Mouse (Mus musculus) cerebellum, postnatal 4 days (tissue): ENCODE data around the gene Lin9.
"Not testable (repeated sequence)": the region's sequence is repeated elsewhere in the genome, so short reads cannot be mapped to it uniquely, and the experiment has no call there.

ENCODE experiments used
- DNase-seq, 2 experiments: peaks; one replicate each; pipeline ENCODE4 v3.0.0; 2022; ENCODE audit warnings: low spot score in 2 of 2, mixed read lengths in 1 of 2

The Lin9 gene

DNA sequence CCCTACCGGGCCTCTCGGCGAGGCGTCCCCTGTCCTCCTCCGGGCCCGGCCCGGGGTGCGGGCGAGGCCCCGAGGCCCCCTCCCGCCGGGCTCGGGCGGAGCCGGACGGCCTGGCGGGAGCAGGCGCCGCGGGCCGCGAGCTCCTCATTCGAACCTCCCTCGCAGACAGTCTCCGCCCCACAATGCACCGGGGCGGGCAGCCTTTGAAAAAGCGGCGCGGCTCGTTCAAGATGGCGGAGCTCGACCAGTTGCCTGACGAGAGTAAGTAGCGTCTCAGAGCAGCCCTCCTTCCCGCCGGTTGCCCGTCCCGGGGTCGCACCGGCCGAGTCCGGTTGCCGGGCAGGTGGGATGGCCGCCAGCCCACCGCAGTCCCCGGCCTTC, at the start of gene Lin9:
TSS of gene Lin9 (plus strand) at position 14 of the 381 bp plus-strand sequence.
- DNase-seq = peak; percentile 77 to 92

DNA sequence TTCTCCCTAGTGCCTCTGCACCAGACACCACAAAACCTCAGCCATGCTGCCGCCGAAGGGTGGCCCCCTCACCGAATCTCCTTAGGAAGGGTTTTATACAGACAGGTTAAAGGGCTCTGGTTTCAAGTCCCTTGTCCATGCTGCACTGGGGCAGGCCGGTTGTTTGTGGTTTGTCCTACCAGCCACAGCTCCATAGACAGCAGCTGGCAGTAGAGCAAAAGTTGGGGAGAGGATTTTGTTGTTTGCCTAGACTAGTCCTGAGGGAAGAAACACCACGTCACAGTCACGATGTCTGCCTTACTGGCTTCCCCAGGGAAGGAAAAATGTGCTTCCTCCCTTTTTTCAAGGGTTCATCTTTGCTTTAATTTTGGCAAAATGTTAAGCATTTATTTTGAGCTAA, 40.4 kb upstream of the Lin9 start:
- no peak for DNase-seq

DNA sequence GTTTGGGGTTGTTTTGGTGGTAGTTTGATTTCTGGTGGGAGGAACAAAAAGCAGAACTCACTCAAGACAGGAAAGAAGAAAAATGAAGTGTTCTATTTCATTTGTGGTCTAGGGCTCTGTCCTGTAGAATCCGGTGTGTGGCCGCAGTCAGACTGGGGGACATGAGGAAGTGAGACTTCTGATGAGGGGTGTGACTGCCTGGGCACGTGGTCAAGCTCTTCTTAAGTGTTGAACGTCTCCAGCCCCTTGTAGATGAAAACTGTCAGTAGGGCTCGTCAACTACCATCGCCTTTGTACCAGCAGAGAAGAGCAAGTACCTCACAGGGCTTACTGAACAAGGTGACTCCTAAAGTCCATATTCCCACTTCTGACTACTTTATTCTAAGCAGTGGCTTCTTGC, 39.1 kb upstream of the Lin9 start:
- no peak for DNase-seq

DNA sequence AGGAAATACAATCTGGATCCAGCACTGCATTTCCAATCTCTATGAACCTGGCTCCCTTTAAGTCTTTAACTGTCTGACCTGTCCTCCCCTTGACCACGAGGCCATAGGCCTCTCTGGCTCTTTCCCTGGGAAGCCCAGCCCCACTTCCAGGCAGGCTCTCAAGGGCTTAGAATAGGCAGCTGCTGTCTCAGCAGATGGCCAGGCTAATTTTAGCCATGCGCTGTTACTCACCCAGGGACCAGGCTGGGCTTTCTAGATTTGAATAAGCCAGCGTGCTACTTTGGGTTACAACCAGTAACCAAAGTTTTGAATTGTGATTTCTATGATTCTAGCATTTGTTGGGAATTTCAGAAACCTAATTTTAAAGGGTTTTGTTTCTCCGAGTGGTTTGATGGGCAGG, 36.4 kb upstream of the Lin9 start:
- peak in 1 of 2 experiments; percentile 10 for DNase-seq

DNA sequence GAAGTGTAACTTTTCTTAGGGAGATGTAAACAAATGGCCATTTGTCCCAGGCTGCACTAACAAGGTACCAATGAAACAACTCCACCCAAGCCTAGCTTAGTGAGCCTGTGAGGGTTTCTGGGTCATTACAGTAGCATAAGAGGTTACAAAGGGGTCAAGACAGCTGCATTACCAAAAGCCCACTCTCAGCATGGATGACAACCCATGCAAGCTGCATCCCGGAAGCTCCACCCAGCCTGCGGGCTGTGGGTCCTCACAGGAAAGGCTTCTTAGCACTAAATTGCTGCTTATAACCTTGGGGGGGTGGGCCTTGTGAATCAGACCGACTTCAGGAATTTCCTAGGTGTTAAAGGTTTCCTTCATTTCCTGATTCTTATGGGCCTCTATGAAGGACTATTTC, 34.8 kb upstream of the Lin9 start:
- DNase-seq = no peak

DNA sequence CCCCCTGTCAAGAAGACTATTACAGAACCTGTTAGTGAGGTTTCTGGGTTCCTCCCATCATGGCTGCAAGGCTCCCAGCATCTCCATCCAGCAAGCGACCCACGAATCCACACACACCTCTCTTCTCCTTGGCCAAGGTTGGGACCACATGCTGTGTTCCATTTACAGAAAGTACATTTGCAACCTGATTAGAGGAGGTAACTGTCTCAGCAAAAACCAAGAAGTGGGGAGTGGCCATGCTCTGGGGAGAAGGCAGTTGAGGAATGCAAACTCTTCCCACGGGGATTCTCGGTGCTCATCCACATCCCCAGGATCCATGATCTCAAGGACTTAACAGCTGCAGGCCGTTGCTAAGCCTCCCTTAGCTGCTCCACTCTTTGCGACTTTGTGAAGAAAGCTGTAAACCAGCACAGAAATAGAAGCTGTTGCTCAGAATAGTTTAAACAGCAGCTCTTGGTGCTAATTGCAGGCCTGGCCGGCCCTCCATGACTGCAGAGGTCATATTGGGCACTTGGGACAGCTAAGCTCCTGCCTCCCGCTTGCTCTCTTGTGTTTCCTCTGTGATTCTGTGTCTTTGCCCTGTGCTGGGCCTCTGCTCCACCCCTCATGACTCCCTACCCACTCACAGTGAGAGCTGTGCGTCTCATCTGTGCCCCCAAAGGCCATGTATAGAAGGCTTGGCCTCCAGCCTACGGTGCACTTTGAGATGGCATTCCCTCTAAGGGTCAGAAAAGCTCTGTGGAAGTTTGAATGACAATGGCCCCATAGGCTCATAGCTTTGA, 34.0 kb upstream of the Lin9 start:
- DNase-seq = no peak

DNA sequence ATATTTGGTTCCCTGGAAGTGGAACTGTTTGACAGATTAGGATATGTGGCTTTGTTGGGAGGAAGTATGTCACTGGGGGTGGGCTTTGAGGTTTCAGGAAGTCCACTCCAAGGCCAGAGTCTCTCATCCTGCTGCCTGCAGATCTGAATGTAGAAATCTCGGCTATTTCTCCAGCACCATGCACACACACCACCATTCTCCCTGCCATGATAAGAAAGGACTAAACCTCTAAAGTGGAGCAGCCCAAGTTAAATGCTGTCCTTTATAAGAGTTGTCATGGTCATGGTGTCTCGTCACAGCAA, 33.4 kb upstream of the Lin9 start:
- DNase-seq = no peak

DNA sequence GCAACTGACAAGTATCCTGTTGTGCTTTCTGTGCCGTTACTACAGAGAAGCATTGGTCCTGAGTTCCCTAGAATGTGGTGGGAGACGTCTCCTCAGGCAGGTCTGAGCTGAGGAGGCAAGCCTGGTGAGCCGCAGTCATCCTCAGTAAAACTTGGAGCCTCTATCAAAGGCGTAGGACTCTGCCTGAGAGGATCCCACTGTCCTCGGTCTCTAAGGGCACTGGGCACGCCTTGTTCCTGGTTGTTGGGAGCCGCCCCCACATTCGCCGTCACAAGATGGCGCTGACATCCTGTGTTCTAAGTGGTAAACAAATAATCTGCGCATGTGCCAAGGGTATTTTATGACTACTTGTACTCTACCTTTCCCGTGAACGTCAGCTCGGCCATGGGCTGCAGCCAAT, 29.1 kb upstream of the Lin9 start:
- not testable (repeated sequence) for DNase-seq

DNA sequence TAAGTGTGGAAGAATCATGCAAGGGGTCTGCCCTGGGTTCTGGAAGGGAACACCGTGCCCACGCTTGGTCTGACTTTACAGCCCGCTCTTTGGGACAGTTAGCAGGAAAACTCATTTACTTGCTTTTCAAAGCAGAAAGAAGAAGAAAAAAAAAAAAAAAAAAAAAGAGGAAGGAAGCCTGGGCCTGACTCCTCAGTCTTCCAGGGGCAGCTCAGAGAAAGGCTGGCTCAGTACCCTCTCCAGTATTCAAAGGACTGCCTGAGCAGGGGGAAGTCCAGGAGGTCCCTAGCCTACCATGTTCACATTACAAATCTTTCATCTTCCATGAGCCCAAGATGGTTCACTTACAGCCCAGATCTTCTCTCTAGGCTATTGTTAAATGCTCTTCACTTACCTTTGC, 24.2 kb upstream of the Lin9 start:
- DNase-seq = no peak

DNA sequence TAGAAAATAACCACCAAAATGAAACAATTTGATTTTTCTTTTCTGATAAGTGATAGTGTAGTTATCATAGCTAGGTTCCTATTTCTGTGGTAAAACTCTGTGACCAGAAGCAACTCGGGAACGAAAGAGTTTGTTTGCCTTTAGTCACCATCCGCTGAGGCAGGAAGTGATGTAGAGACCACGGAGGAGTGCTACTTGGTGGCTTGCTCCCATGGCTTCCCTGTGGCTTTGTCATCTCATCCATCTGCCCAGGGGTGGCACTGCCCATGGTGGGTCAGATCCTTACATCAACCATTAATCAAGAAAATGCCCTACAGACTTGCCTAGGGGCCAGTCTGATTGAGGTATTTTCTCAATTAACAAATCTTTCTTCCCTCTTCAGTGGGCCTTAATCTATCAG, 18.6 kb upstream of the Lin9 start:
- DNase-seq = no peak

DNA sequence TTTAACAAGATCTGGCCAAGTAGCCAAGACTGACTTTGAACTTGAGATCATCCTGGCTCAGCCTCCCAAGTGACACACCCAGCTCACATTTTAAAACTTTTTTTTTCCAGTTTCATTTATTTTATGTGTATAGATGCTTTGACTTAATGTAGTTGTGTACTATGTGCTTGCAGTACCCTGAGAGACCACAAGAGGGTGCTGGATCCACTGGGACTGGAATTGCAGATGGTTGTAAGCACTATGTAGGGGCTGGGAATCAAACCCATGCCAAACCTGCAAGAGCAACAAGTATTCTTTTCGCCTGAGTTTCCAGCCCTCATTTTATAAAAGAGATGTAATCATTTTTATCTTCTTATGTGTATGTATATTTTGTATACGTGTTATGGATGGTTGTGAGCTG, 17.0 kb upstream of the Lin9 start:
- DNase-seq = no peak

DNA sequence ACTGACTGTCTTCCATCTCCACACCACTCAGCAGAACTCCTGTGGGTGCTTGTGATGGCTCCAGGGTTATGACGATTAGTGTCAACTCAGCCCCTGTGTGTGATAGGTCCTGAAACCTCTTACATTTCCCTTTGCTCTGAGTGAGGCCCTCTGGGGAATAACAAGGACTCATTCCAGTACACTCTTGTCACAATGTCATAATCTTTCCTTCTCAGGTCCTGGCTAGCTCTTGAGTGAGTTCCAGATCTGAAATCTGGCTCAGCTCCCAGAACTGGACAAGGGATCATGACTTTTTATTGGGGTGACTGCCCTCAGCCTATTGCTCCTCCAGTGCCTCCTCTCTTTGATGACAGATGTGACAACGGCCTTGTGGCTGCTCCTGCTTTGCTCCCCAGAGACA, 14.8 kb upstream of the Lin9 start:
- DNase-seq = no peak

DNA sequence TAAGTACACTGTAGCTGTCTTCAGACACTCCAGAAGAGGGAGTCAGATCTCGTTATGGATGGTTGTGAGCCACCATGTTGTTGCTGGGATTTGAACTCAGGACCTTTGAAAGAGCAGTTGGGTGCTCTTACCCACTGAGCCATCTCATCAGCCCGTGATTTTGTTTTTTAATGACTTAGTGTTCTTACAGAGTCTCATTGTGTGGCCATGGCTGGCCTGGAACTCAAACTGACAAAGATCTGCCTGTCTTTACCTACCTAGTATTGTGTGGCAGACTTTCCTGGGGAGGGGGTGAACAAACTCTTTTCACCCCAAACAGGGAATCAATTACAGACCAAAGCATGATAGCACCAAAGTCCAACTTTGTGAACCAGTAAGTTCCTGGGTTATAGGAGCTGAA, 3.2 kb upstream of the Lin9 start:
- not testable (repeated sequence) for DNase-seq

DNA sequence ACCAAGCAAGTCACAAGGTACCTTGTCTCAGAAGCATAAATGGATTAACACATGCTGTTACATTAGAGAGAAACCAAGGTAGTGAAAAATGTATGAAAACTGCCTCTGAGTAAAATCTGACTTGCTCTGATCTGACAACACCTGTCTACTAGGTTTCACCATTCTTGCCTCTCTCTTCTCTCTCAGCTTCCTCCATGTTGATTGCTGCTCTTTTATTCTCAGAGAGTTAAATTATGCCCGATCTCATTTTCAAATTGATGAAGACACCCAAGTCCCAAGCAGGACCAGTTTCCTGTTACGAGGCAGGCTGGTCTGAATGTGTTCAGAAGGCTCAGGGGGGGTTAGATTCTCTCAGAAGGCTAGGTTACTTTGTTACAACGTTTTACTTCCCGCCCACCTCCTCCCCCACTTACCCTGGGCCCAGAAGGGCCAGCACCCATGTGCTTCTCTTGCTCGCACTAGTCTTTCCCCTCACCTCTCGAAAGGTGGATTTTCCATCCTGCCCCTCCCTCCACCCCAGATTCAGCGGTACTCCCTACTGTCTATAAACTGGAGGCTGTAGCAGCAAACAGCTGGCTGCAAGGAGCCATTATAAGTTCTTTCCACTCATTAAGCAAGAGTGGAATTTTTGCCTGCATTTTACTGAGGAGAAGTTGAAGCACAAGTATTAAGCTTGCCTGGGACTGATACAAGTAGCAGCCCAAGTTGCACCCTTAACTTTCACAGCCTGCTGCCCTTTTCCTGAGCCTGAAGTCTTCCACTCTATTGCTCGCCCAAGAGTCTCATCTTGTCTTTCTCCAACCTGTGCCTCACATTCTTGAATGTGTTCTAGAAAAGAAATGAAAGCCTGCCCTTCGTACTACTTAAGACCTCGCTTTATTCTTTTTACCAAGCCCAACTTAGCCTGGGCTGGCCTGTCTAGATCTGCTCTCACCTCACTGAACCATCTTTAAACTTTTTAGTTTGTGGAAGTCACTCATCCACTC, 1.2 kb upstream of the Lin9 start:
- no peak for DNase-seq

DNA sequence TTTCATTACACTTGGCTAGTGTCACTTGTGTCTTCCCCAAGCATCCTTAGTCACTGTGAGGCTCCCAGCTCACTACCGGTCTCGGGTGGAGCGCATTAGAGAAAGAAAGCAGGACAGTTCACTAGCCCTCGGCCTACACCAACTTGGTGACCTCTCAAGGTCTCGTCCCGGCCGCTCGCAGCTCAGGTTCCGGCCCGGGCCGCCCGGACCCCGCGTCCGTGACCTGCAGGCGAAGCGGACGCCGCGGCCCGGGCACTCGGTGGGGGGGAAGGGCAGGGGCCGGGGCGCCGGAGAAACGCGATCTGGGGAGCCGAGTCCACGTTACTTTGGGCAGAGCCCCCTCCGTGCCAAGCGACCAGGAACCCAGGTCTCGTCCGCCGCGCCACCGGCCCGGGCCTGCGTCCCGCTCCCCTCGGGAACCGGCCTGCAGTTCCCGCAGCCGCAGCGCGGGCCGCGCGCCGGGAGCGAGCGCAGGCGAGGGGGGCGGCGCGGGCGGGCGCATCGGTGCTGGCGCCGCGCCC, 285 bp upstream of the Lin9 start:
- peak in 1 of 2 experiments; percentile 49 for DNase-seq

DNA sequence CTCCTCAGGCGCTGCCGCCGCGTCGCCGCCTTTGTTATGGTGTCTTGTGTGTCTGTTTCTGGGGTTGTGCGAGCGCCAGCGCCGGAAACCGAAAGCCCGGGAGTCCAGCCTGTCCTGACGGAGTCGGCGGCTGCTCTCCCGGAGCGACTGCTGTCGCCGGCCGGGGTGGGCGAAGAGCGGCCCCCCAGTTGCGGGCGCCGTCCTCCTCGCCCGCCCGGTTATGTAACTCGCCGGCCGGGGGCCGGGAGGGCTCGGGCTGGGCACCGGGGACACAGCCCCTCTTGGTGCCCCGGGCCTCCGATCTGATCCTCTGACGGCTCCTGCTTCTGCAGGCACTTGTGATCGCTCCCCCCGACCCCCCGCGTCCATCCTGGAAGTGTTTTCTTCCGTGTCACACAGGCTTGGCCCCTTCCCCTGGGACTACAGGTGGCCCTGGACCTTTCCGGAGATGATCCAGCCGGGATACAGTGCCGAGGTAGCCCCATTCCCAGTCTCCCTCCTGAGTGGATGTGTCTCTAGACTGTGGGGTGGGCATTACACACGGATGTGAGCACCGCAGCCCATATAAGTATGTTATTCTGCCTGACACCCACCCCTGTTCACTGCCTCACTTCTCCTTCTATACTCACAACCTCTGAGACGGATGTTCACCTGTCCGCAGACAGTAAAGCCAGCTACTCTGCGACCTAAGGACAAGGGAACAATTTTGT, 723 bp downstream of the Lin9 start:
- peak in 1 of 2 experiments; percentile 46 for DNase-seq

DNA sequence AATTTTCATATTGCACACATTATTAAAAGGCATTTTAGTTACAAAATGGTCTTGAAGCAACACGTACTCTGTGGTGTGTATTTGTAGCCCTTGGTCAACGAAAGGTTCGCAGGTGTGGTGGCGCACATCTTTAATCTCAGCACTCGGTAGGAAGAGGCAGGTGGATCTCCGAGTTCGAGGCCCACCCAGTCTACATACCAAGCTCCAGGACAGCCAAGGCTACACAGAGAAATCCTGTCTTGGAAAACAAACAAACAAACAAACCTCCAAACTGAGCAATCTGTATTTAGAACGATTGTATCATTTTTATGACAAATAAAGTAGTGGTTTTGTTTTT, 1.2 kb downstream of the Lin9 start:
- no peak for DNase-seq

DNA sequence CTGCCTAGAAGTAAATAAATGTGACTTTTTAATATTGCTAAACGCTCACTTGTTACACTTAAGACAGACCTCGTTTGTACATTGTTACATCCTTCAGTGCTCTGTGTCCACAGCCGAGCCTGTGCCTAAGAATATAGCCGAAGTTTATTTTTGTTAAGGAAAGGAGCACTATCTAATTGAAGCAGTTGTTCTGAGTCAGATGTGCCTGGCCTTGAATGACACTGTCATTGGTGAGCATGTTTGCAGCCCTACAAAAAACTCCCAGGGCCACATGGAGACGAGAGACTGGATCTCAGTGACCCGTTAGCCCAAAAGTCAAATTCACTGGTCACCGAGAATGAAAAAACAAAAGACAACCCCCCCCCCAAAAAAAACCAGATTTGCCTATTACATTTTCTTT, 50.3 kb downstream of the Lin9 start:
- DNase-seq = no peak

DNA sequence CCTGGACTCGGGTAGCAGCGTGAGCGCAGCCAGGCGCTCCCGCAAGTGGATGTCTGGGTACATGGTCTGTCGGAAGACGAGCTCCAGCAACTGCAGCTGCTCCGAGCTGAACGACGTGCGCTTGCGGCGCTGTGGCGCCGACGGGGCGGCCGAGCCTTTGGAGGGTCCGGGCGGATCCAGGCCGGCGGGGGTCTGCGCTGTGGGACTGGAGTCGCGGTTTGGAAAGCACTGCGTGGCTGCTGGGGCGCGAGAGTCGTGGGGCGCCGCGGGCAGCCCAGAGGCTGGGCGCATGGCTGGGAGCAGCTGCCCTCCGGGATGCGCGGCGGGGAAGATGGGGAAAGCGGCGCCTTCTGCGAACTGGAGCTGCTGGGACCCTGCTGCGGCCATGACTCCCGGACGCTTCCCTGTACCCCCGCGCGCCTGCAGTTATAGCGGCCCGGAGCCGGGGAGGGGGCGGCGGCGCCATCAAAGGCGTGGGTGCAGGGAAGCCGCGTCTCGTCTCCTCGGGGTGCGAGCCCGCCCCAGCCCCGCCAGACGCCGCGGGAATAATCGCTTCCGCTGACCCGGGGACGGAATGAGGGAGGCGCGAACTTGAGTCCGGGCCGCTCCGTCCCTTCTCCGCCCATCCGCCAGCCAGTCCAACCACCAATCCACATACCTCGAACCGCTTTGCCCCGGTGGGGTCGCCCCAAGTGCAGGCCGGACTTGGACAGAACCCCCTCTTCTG, 55.8 kb downstream of the Lin9 start, which contains the start of gene Mixl1:
TSS of gene Mixl1 (minus strand) at position 409 of the 727 bp plus-strand sequence.
- no peak for DNase-seq

DNA sequence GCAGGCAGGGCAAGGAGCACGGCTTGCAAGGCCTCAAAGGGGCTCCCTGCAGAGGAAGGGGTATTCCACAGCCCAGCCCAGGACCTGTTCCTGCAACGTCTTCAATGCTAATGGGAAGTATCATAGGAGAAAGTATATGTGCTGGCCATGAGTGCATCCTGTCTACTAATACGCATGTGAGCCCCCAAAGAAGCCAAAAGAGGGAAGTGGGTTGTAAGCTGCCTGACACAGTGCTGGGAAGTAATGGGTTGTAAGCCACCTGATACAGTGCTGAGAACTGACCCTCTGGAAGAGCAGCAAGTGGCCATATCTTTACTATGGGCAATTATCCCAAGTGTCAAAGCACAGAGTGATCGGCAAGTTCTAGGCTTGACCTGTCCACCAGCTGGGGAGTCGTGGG, 57.1 kb downstream of the Lin9 start:
- DNase-seq = no peak

DNA sequence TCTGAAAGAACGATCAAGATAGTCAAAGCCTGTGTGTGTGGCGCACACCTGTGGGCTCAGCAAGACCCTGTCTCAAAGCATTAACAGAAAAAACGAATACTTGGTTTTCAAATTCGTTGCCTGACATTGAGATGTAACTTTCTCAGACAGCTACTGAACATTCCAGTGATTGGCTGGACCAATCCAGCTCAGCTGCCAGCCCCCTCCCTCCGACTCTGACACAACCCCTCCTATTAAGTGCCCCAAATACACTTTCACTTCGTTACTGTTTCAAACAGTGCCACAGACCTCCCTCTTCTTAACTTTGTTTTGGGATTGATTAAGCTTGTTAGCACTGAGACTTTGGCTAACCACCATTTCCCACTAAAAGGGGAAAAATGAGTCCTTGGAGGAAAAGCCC, 62.5 kb downstream of the Lin9 start:
- no peak for DNase-seq

DNA sequence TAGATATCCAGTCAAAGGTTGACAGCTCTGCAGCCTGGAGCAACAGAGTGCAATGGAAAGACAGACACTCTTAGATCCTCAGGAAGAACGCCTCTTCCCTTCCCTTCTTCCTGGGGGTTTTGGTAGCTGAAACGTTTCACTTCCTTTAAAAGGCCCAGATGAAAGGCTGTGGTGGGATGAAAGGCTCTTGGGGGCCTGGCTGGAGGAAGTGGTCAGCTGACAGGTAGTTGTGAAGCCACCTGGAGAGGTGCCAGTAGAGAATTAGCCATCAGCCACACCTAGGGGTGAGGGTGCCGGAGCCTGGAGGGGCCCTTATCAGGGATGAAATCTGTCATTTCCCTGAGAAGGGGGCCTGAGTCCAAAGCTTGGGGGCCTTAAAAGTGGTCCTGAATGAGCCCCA, 66.4 kb downstream of the Lin9 start:
- no peak for DNase-seq
